Mouse (Mus musculus): ENCODE results near the gene Lmod2.

- TF ChIP-seq POLR2A (IDR thresholded peaks at IDR 0.05; ENCODE audit: extremely low read depth, insufficient read depth, low read length) (no peak), CTCF (IDR thresholded peaks at IDR 0.05; ENCODE audit: extremely low read depth, insufficient read depth, low read length) (no peak)
Observed at GRCm38 (mm10) chr6:24650719-24651118, 53.2 kb downstream of the Lmod2 start.

Data from cortical plate, adult 2 months (tissue).